Mouse (Mus musculus): Measurements from ENCODE around the gene Plekha8.

Plekha8 gene

GRCm38 (mm10) chr6:54586175-54586574 lies 8.7 kb upstream of the Plekha8 start:
- no peak for DNase-seq (ENCODE audit: extremely low spot score, low read depth, low spot score)

- DNase-seq (ENCODE audit: extremely low spot score, low read depth, low spot score), result no peak
Measured at GRCm38 (mm10) chr6:54586911-54587310, 8.0 kb upstream of the Plekha8 start.

- DNase-seq (ENCODE audit: extremely low spot score, low read depth, low spot score), result no peak
Measured at GRCm38 (mm10) chr6:54587683-54588082, 7.2 kb upstream of the Plekha8 start.

GRCm38 (mm10) chr6:54588212-54588611 lies 6.7 kb upstream of the Plekha8 start:
- no peak for DNase-seq (ENCODE audit: extremely low spot score, low read depth, low spot score)

- DNase-seq (ENCODE audit: extremely low spot score, low read depth, low spot score), result no peak
Measured at GRCm38 (mm10) chr6:54590691-54591090, 4.2 kb upstream of the Plekha8 start.

- DNase-seq (ENCODE audit: extremely low spot score, low read depth, low spot score), result no peak
Measured at GRCm38 (mm10) chr6:54591778-54592177, 3.1 kb upstream of the Plekha8 start.

GRCm38 (mm10) chr6:54592938-54593535 lies 1.9 kb upstream of the Plekha8 start:
- DNase-seq (ENCODE audit: extremely low spot score, low read depth, low spot score), result peak; percentile 60

GRCm38 (mm10) chr6:54593766-54594468 lies 994 bp upstream of the Plekha8 start:
- DNase-seq (ENCODE audit: extremely low spot score, low read depth, low spot score), result no peak

- no peak for DNase-seq (ENCODE audit: extremely low spot score, low read depth, low spot score)
Measured at GRCm38 (mm10) chr6:54595330-54595878, 493 bp downstream of the Plekha8 start.

- no peak for DNase-seq (ENCODE audit: extremely low spot score, low read depth, low spot score)
Measured at GRCm38 (mm10) chr6:54597208-54597607, 2.3 kb downstream of the Plekha8 start, which contains the start of gene Fkbp14. Gene Fkbp14, minus strand, starts transcription at chr6:54597308.

GRCm38 (mm10) chr6:54597711-54598110 lies 2.8 kb downstream of the Plekha8 start:
- no peak for DNase-seq (ENCODE audit: extremely low spot score, low read depth, low spot score)

- no peak for DNase-seq (ENCODE audit: extremely low spot score, low read depth, low spot score)
Measured at GRCm38 (mm10) chr6:54600681-54601347, 5.9 kb downstream of the Plekha8 start.

- no peak for DNase-seq (ENCODE audit: extremely low spot score, low read depth, low spot score)
Measured at GRCm38 (mm10) chr6:54602891-54603290, 8.0 kb downstream of the Plekha8 start.

GRCm38 (mm10) chr6:54604001-54604715 lies 9.2 kb downstream of the Plekha8 start:
- DNase-seq (ENCODE audit: extremely low spot score, low read depth, low spot score), result no peak

- no peak for DNase-seq (ENCODE audit: extremely low spot score, low read depth, low spot score)
Measured at GRCm38 (mm10) chr6:54606241-54606640, 11.3 kb downstream of the Plekha8 start.

- no peak for DNase-seq (ENCODE audit: extremely low spot score, low read depth, low spot score)
Measured at GRCm38 (mm10) chr6:54617363-54617762, 22.5 kb downstream of the Plekha8 start.

GRCm38 (mm10) chr6:54619530-54619929 lies 24.6 kb downstream of the Plekha8 start:
- no peak for DNase-seq (ENCODE audit: extremely low spot score, low read depth, low spot score)

- DNase-seq (ENCODE audit: extremely low spot score, low read depth, low spot score), result no peak
Measured at GRCm38 (mm10) chr6:54620357-54620756, 25.4 kb downstream of the Plekha8 start.

GRCm38 (mm10) chr6:54628381-54628780 lies 33.5 kb downstream of the Plekha8 start:
- no peak for DNase-seq (ENCODE audit: extremely low spot score, low read depth, low spot score)

- DNase-seq (ENCODE audit: extremely low spot score, low read depth, low spot score), result peak; percentile 2
Measured at GRCm38 (mm10) chr6:54629734-54630133, 34.8 kb downstream of the Plekha8 start.

- no peak for DNase-seq (ENCODE audit: extremely low spot score, low read depth, low spot score)
Measured at GRCm38 (mm10) chr6:54631462-54631861, 36.6 kb downstream of the Plekha8 start.

All from hindlimb bud, embryonic 11.5 days (tissue).